Mouse (Mus musculus) embryonic facial prominence, embryonic 14.5 days (tissue): ENCODE data around the gene Mapk8ip1. TPM values are rescaled to one million over a fixed set of nuclear protein-coding genes. Genes with fewer than 3 reads are reported as not detected.
A peak's percentile ranks its signal among the peaks of the same experiment; 100 is the strongest.

Experiments used
- ATAC-seq: fragments of 200-750 bp; cut with Nextera tagmentation; 2 replicates; pipeline ENCODE4 v1.8.0; 2017; ENCODE audit warnings: low read depth, moderate number of reproducible peaks, moderate TSS enrichment
- DNase-seq: peaks from one replicate; pipeline ENCODE4 v3.0.0-alpha.2; 2015; ENCODE audit warnings: low spot score
- H3K27ac ChIP-seq: fragments of 300-500 bp; sonication (generic); replicated peaks from 2 replicates; pipeline ENCODE4 v1.5.1; 2014; ENCODE audit warnings: low read depth, mild to moderate bottlenecking, low read length, moderate library complexity
- H3K27me3 ChIP-seq: fragments of 300-500 bp; sonication (generic); replicated peaks from 2 replicates; pipeline ENCODE4 v1.6.1; 2014; ENCODE audit warnings: low read length; ENCODE audit not compliant: control insufficient read depth, insufficient read depth
- H3K36me3 ChIP-seq: fragments of 300-500 bp; sonication (generic); 2 replicates; pipeline ENCODE4 v1.6.1; 2014; ENCODE audit warnings: low read length, mixed read lengths; ENCODE audit not compliant: control insufficient read depth, insufficient read depth
- H3K4me1 ChIP-seq: fragments of 300-500 bp; sonication (generic); 2 replicates; pipeline ENCODE4 v1.6.1; 2014; ENCODE audit warnings: antibody characterized with exemption, low read length; ENCODE audit not compliant: control insufficient read depth, insufficient read depth
- H3K4me2 ChIP-seq: fragments of 300-500 bp; sonication (generic); 2 replicates; pipeline ENCODE4 v1.6.1; 2014; ENCODE audit warnings: low read depth, mild to moderate bottlenecking, low read length, moderate library complexity, mixed read lengths
- H3K4me3 ChIP-seq: fragments of 300-500 bp; sonication (generic); 2 replicates; pipeline ENCODE4 v1.5.1; 2014; ENCODE audit warnings: low read depth, mild to moderate bottlenecking, low read length
- H3K9ac ChIP-seq: fragments of 300-500 bp; sonication (generic); 2 replicates; pipeline ENCODE4 v1.6.1; 2014; ENCODE audit warnings: low read depth, mild to moderate bottlenecking, low read length, moderate library complexity, mixed read lengths
- H3K9me3 ChIP-seq: fragments of 300-500 bp; sonication (generic); 2 replicates; pipeline ENCODE4 v1.6.1; 2016; ENCODE audit warnings: low read length; ENCODE audit not compliant: control insufficient read depth
- WGBS: fragments of 180-500 bp; shearing (Covaris S2); extraction: QIAGEN DNeasy Blood & Tissue Kit; methylation state at CpG from one replicate; pipeline ENCODE4 v1.1.7; 2014; 5-methylcytosine and 5-hydroxymethylcytosine counted together
- polyA plus RNA-seq: library from polyadenylated mRNA; unstranded; fragments of >200 nt; fragmentation: Nextera tagmentation; extraction: Ambion mirVana; gene quantifications from 2 replicates; pipeline ENCODE4 v1.2.1, GENCODE M21; 2014

The Mapk8ip1 gene
- polyA plus RNA-seq, 1 experiment from 2014 or later: 17.6 TPM

DNA sequence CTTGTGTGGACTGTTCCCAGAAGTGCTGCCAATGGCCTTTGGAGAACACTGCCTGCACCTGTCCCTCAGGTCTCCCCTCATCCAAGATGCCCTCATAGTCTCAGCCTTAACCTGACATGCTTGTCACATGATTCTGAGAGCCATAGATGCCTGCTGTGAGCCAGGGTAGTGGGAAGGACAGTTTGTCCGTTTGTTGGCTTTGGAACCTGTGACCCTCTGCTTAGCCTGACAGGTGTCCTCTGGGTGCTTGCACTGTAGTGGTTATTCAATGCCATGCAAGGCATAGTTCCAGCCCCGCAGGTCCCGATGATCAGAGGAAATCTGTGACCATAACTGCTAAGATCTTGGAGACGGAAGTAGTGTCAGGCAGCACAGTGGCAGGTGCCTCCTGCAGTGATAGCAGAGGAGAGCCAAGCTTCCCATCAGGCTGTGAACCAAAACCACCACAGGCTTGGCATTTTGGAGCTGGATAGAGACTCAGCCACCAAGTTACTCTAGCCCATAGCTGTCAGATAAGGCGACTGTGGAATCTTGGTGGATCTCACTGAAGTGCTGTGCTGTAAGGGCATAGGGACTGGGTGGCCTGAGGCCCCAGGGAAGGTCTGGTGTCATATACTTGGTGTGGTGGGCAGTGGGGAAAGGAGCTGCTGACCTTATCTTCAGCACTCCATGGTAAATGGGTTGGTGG lies 19.0 kb downstream of the Mapk8ip1 start, which contains the start of gene 1700029I15Rik:
1700029I15Rik (plus strand) TSS at position 638 of the 688 bp plus-strand sequence.
- Histone ChIP-seq H3K4me3 (no peak within 1 kb of the TSS), H3K4me1 (no peaks in the 10 kb centered on the region), H3K27me3 (no peaks in the 10 kb centered on the region), H3K9ac (no peak within 1 kb of the TSS), H3K4me2 (no peak within 1 kb of the TSS), H3K36me3 (peaks cover 84% of the 10 kb centered on the region), H3K9me3 (no peaks in the 10 kb centered on the region), H3K27ac (no peak within 1 kb of the TSS)
- 84% methylated on average over 5 of the region's 5 CpGs for WGBS
- DNase-seq (no peak), ATAC-seq (no peak)

DNA sequence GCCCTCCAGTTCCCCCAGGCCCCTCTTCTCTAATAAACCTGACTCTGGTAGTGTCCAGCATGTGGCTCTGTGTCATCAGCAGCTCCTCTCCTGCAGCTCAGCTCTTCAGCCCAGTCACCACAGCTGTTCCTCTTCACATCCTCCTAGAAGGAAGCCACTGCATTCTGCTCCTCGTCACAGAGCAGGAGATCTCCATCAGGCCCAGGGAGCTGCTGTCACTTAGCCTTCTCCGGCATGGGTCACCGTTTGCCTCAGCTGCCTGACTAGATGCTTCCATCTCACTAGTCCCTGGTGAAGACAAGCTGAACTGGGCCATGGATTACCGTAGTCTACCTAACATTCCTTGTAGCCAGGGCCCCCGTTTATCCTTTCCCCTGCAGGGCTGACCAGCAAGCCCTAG lies 19.9 kb downstream of the Mapk8ip1 start:
- Histone ChIP-seq H3K4me3 (no peak overlapping the region), H3K4me2 (no peak overlapping the region), H3K4me1 (peaks cover 2% of the 10 kb centered on the region; the same call in 1 of the 2 replicates), H3K27me3 (no peaks in the 10 kb centered on the region), H3K36me3 (peaks cover 76% of the 10 kb centered on the region), H3K27ac (no peak overlapping the region), H3K9me3 (no peaks in the 10 kb centered on the region), H3K9ac (no peak overlapping the region)
- DNase-seq (no peak), ATAC-seq (no peak)
- WGBS: 78% methylated on average over 5 of the region's 5 CpGs

DNA sequence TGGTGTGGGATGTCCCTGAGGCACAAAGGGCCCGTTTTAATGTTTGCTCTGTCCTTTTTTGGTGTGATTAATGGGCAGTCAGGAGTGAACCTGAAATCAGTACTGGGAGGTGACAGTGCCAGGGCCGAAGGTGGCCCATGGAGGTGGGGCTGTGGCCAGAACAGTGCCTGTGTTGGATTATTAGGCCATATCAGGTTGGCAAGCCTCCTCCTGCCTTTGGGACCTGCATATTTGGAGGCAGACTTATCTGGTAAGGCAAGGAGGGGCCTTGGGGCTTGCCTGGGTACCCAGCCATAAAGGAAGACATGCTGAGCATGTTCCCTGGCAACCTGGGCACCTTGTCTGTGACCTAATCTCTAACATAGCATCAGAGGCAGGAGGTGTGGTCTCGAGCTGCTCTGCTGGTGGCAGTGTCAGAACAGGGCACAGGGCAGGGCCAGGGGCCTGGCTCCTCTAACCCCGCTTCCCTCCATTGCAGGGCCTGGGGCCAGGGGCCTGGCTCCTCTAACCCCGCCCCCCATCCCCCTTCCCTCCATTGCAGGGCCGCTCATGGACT lies 20.5 kb downstream of the Mapk8ip1 start:
- Histone ChIP-seq H3K9ac (no peak overlapping the region), H3K4me2 (no peak overlapping the region), H3K27me3 (no peaks in the 10 kb centered on the region), H3K4me3 (no peak overlapping the region), H3K4me1 (peaks cover 7% of the 10 kb centered on the region; the same call in 1 of the 2 replicates), H3K36me3 (peaks cover 70% of the 10 kb centered on the region), H3K27ac (no peak overlapping the region), H3K9me3 (no peaks in the 10 kb centered on the region)
- ATAC-seq: no peak
- 70% methylated on average over 5 of the region's 6 CpGs for WGBS
- DNase-seq: no peak

DNA sequence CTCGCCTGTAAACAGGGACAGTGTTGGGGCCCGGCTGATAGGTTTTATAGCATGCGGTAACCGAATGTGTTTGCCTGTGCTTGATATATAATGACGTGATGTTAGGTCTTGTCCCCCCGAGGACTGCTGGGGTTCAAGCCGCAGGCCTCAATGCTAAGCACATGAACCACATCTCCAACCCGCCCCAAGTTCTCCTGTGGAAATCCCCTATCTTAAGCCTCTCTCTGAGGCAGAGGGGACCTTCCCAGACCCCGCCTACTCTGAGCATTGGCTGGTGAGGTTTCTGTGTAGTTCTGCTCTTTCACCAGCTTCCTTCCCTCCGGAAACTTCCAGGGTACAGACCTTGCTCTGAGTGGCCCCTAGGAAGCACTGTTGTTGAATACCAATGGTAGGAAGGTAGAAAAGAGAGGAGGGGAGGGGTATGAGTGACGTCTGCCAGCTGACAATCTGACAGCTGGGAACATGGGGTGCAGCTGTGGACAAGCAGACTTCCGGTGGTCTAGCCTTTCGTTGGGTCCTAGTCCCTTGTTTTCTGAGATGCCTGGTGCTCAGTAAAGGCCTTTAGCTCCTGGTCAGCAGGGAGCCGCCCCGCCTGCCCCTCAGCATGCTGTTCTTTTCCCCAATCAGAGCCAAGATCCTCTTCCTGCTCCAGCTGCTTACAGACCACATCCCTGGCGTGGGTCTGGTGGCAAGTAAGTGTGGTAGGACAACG lies 21.1 kb downstream of the Mapk8ip1 start:
- WGBS: 84% methylated on average over 16 of the region's 17 CpGs
- no peak overlapping the region for H3K4me3 ChIP-seq
- no peak overlapping the region for H3K27ac ChIP-seq
- H3K4me1 ChIP-seq: peaks cover 7% of the 10 kb centered on the region; the same call in 1 of the 2 replicates
- no peak for ATAC-seq
- no peaks in the 10 kb centered on the region for H3K27me3 ChIP-seq
- H3K4me2 ChIP-seq: no peak overlapping the region
- peaks cover 64% of the 10 kb centered on the region for H3K36me3 ChIP-seq
- H3K9me3 ChIP-seq: no peaks in the 10 kb centered on the region
- no peak for DNase-seq
- H3K9ac ChIP-seq: no peak overlapping the region

DNA sequence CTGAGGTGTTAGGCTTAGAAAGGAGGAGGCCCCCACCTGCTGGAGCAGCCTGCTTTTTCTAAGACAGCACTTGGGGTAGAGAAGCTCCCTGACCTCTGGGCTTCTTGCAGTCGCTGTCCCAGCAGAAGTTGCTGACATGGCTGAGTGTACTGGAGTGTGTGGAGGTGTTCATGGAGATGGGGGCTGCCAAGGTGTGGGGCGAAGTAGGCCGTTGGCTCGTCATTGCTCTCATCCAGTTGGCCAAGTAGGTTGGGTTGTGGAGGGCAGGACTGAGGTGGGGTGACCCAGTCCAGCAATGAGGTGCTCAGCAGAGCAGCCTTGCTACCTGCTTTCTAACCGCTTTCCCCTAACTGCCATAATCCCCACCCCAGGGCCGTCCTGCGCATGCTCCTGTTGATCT lies 23.7 kb downstream of the Mapk8ip1 start:
- Histone ChIP-seq H3K27ac (no peak overlapping the region), H3K27me3 (no peaks in the 10 kb centered on the region), H3K9me3 (no peaks in the 10 kb centered on the region), H3K9ac (no peak overlapping the region), H3K4me3 (no peak overlapping the region), H3K4me1 (peaks cover 11% of the 10 kb centered on the region), H3K36me3 (peaks cover 38% of the 10 kb centered on the region), H3K4me2 (no peak overlapping the region)
- WGBS: 87% methylated on average over 7 of the region's 7 CpGs
- ATAC-seq (no peak), DNase-seq (no peak)

DNA sequence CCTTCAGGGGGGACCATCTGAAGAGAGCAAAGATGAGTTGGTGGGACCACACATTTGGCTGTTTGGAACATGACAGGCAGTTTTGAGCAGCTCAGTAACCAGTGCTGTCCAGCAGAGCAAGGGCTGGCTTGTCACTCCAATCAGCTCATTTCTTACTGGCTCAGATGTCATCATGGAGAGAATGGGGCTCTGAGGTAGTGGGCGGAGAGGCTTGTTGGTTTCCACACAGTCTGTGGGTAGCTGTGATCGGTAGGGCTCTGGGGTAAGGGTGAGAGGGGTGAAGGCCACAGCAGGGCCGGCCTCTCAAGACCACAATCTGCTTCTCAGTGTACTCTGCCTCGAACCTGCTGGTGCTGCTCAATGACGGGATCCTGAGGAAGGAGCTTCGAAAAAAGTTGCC lies 24.8 kb downstream of the Mapk8ip1 start:
- H3K4me3 ChIP-seq: peak overlapping the region; percentile 72
- DNase-seq: no peak
- no peaks in the 10 kb centered on the region for H3K9me3 ChIP-seq
- WGBS: 79% methylated on average over 6 of the region's 6 CpGs
- peaks cover 17% of the 10 kb centered on the region for H3K4me1 ChIP-seq
- no peak for ATAC-seq
- H3K36me3 ChIP-seq: peaks cover 28% of the 10 kb centered on the region
- peak overlapping the region; percentile 25; the same call in 1 of the 2 replicates for H3K9ac ChIP-seq
- peaks cover 1% of the 10 kb centered on the region for H3K27me3 ChIP-seq
- no peak overlapping the region for H3K27ac ChIP-seq
- peak overlapping the region; percentile 91 for H3K4me2 ChIP-seq

DNA sequence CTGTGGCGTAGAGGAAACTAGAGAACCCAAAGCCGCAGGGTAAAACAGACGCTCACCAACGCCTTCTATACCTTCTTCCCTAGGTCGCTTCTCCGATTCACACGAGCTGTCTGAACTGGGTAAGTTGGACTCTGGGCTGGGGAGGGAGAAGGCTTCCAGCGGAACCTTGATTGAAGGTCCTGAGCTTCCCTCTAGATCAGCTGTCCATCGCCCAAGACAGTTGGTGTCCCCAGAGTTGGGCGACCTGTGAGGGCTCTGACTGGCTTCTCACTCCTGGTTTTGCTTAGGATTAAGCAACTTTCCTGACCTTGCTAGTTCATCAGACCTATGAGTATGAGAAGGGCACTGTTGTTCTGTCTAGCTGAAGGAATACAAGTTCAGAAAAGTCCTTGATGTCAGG lies 25.3 kb downstream of the Mapk8ip1 start:
- Histone ChIP-seq H3K4me3 (peak overlapping the region; percentile 72), H3K36me3 (peaks cover 25% of the 10 kb centered on the region), H3K27me3 (peaks cover 6% of the 10 kb centered on the region), H3K4me2 (peak overlapping the region; percentile 91), H3K27ac (peak overlapping the region; percentile 84; the same call in 1 of the 2 replicates), H3K4me1 (peaks cover 22% of the 10 kb centered on the region), H3K9me3 (no peaks in the 10 kb centered on the region), H3K9ac (peak overlapping the region; percentile 77)
- WGBS: 8% methylated on average over 10 of the region's 10 CpGs
- DNase-seq: no peak
- no peak for ATAC-seq

DNA sequence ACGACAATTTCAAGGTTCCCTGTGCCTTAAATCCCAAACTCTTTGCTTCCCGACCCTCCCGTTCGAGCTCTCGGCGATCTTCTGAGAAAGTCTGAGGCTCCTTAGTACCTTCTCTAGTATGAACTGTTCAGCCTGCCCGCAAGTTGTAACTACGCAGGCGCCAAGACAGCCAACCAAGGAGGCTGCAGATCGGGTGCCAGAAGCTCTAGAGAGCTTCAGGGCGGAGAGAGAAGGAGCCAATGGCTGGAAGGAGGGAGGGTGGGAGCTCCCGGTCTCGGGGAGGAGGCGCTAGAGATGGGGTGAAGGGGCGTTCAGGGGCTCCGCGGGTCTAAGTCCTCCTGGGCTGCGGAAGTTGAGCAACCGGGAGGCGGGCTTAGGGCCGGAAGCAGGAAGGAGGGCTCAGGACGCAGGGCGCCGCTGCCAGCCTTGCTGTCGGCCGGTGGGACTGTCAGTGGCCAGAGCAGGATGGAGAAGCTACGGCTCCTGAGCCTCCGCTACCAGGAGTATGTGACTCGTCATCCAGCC lies 25.9 kb downstream of the Mapk8ip1 start:
- Histone ChIP-seq H3K9me3 (no peaks in the 10 kb centered on the region), H3K4me1 (peaks cover 29% of the 10 kb centered on the region), H3K4me3 (peak overlapping the region; percentile 72), H3K9ac (peak overlapping the region; percentile 77), H3K36me3 (peaks cover 18% of the 10 kb centered on the region), H3K27ac (peak overlapping the region; percentile 84), H3K27me3 (peaks cover 13% of the 10 kb centered on the region), H3K4me2 (peak overlapping the region; percentile 91)
- ATAC-seq (peak; percentile 94), DNase-seq (peak; percentile 99)
- WGBS: under 1% methylated on average over 16 of the region's 29 CpGs
